Mouse (Mus musculus): ENCODE results near the gene Actr1b.

Actr1b gene

GRCm38 (mm10) chr1:36714311-36714710, at the start of gene Actr1b:
Gene Actr1b, minus strand, starts transcription at chr1:36714422.
- DNase-seq (ENCODE audit: low spot score in 2 of 2) = no peak

GRCm38 (mm10) chr1:36761568-36761967, 47.3 kb upstream of the Actr1b start, which contains the start of gene Zap70:
Gene Zap70, plus strand, starts transcription at chr1:36761798.
- peak in 1 of 2 experiments; percentile 6 for DNase-seq (ENCODE audit: low spot score in 2 of 2)

GRCm38 (mm10) chr1:36761061-36761460, 46.8 kb upstream of the Actr1b start:
- DNase-seq (ENCODE audit: low spot score in 2 of 2) = peak in 1 of 2 experiments; percentile 8

- DNase-seq (ENCODE audit: low spot score in 2 of 2) = peak in 1 of 2 experiments; percentile 8
Observed at GRCm38 (mm10) chr1:36760401-36760800, 46.2 kb upstream of the Actr1b start.

GRCm38 (mm10) chr1:36759076-36759475, 44.9 kb upstream of the Actr1b start:
- peak in 1 of 2 experiments; percentile 13 for DNase-seq (ENCODE audit: low spot score in 2 of 2)

GRCm38 (mm10) chr1:36758553-36758952, 44.3 kb upstream of the Actr1b start:
- peak in 1 of 2 experiments; percentile 12 for DNase-seq (ENCODE audit: low spot score in 2 of 2)

GRCm38 (mm10) chr1:36753932-36754675, 39.9 kb upstream of the Actr1b start:
- DNase-seq (ENCODE audit: low spot score in 2 of 2) = peak in 1 of 2 experiments; percentile 19

- DNase-seq (ENCODE audit: low spot score in 2 of 2) = no peak
Observed at GRCm38 (mm10) chr1:36746452-36746851, 32.2 kb upstream of the Actr1b start.

- DNase-seq (ENCODE audit: low spot score in 2 of 2) = no peak
Observed at GRCm38 (mm10) chr1:36745661-36746060, 31.4 kb upstream of the Actr1b start.

GRCm38 (mm10) chr1:36744268-36744944, 30.2 kb upstream of the Actr1b start:
- peak; percentile 86 to 93 for DNase-seq (ENCODE audit: low spot score in 2 of 2)

GRCm38 (mm10) chr1:36743046-36743445, 28.8 kb upstream of the Actr1b start:
- DNase-seq (ENCODE audit: low spot score in 2 of 2) = no peak

- no peak for DNase-seq (ENCODE audit: low spot score in 2 of 2)
Observed at GRCm38 (mm10) chr1:36739231-36739630, 25.0 kb upstream of the Actr1b start.

- DNase-seq (ENCODE audit: low spot score in 2 of 2) = peak; percentile 83 to 88
Observed at GRCm38 (mm10) chr1:36737300-36737699, 23.1 kb upstream of the Actr1b start.

- no peak for DNase-seq (ENCODE audit: low spot score in 2 of 2)
Observed at GRCm38 (mm10) chr1:36724057-36724431, 9.8 kb upstream of the Actr1b start.

- no peak for DNase-seq (ENCODE audit: low spot score in 2 of 2)
Observed at GRCm38 (mm10) chr1:36723146-36724056, 9.2 kb upstream of the Actr1b start.

- DNase-seq (ENCODE audit: low spot score in 2 of 2) = no peak
Observed at GRCm38 (mm10) chr1:36718786-36719185, 4.6 kb upstream of the Actr1b start.

GRCm38 (mm10) chr1:36711104-36711503, 3.1 kb downstream of the Actr1b start:
- no peak for DNase-seq (ENCODE audit: low spot score in 2 of 2)

GRCm38 (mm10) chr1:36709854-36710280, 4.4 kb downstream of the Actr1b start, which contains the start of gene 4933424G06Rik:
Gene 4933424G06Rik, plus strand, starts transcription at chr1:36710149.
- peak; percentile 99 for DNase-seq (ENCODE audit: low spot score in 2 of 2)

- DNase-seq (ENCODE audit: low spot score in 2 of 2) = peak in 1 of 2 experiments; percentile 60
Observed at GRCm38 (mm10) chr1:36709055-36709853, 5.0 kb downstream of the Actr1b start.

- no peak for DNase-seq (ENCODE audit: low spot score in 2 of 2)
Observed at GRCm38 (mm10) chr1:36708626-36709025, 5.6 kb downstream of the Actr1b start.

GRCm38 (mm10) chr1:36707797-36708196, 6.4 kb downstream of the Actr1b start:
- DNase-seq (ENCODE audit: low spot score in 2 of 2) = no peak

Measured in right cerebral cortex, postnatal 10 days (tissue).